Mouse (Mus musculus) olfactory bulb, adult 2 months (tissue): ENCODE results near the gene Zfp446.

Source experiments
- CTCF ChIP-seq: fragments of 200-500 bp; IDR thresholded peaks from 2 replicates; pipeline ENCODE4 v1.5.1; 2012; ENCODE audit warnings: low read depth, mild to moderate bottlenecking, low read length, moderate library complexity; ENCODE audit not compliant: insufficient read depth
- POLR2A ChIP-seq: fragments of 200-500 bp; IDR thresholded peaks from 2 replicates; pipeline ENCODE4 v1.6.1; 2012; ENCODE audit warnings: mild to moderate bottlenecking, low read depth, low read length, moderate library complexity; ENCODE audit not compliant: insufficient read depth

DNA sequence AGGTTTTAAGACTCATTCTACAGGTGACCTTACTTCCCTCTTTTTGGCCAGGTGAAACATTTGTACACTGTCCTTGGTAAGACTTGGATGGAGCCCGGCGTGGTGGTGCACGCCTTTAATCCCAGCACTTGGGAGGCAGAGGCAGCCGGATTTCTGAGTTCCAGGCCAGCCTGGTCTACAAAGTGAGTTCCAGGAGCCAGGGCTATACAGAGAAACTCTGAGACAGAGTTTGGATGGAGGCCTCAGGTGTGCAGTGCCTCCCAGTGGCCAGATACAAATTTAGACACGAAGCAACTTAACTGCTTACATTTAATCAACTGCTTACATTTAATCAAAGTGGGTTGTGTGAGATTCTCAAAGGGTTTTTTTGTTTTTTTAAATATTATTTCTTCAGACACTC, 53.4 kb downstream of the Zfp446 start:
- TF ChIP-seq CTCF, result no peak
- no peak for TF ChIP-seq POLR2A
